Comparison of ENCODE assay signal across 19 mouse cellular contexts in genomic region chr15:96078580-96078979, GRCm38 (mm10).
DNase-seq lines count a peak whose midpoint lies in the region; ATAC-seq and TF ChIP-seq lines count a peak whose summit lies in the region.
"Had no signal": no experiment of that assay in that cellular context is flagged by ENCODE, and none has a peak within 500 bp of the region (broad histone marks: within the 10 kb centered on the region; RNA-seq: fewer than 3 reads in every experiment).

No protein-coding gene starts in this region.

- WGBS in heart, embryonic 10.5 days, result 12% methylated on average over 2 of the region's 2 CpGs
- 17% methylated on average over 2 of the region's 2 CpGs for WGBS in heart, embryonic 14.5 days
- 36% methylated on average over 2 of the region's 2 CpGs for WGBS in lung, embryonic 14.5 days
- WGBS in lung, postnatal 0 days, result 38% methylated on average over 2 of the region's 2 CpGs

- no peak overlapping the region for H3K9ac ChIP-seq in heart, embryonic 14.5 days (ENCODE audit: low read length)
- no peak overlapping the region for H3K9ac ChIP-seq in lung, embryonic 14.5 days
- no peak overlapping the region for H3K9ac ChIP-seq in lung, postnatal 0 days (replicated peaks; ENCODE audit: low read depth)
- H3K9ac ChIP-seq: embryonic facial prominence, embryonic 12.5 days; forebrain, embryonic 15.5 days; hindbrain, embryonic 12.5 days had no signal

- no peaks in the 10 kb centered on the region for H3K36me3 ChIP-seq in heart, embryonic 10.5 days
- no peaks in the 10 kb centered on the region for H3K36me3 ChIP-seq in heart, embryonic 14.5 days (ENCODE audit: control insufficient read depth, insufficient read depth, low read length)
- H3K36me3 ChIP-seq in lung, embryonic 14.5 days (ENCODE audit: insufficient read depth), result no peaks in the 10 kb centered on the region
- no peaks in the 10 kb centered on the region for H3K36me3 ChIP-seq in lung, postnatal 0 days (ENCODE audit: insufficient read depth, low read length)
- H3K36me3 ChIP-seq: embryonic facial prominence, embryonic 12.5 days; forebrain, embryonic 15.5 days; hindbrain, embryonic 12.5 days had no signal

- H3K9me3 ChIP-seq in heart, embryonic 10.5 days, result no peaks in the 10 kb centered on the region
- H3K9me3 ChIP-seq in heart, embryonic 14.5 days (ENCODE audit: control insufficient read depth, low read length), result no peaks in the 10 kb centered on the region
- H3K9me3 ChIP-seq in lung, embryonic 14.5 days (ENCODE audit: low read depth, low read length), result no peaks in the 10 kb centered on the region
- no peaks in the 10 kb centered on the region for H3K9me3 ChIP-seq in lung, postnatal 0 days (ENCODE audit: low read length)
- H3K9me3 ChIP-seq: embryonic facial prominence, embryonic 12.5 days; forebrain, embryonic 15.5 days; hindbrain, embryonic 12.5 days had no signal

- intact Hi-C loops in heart, postnatal 14 days (cut with DNase I), result no loop called here

- no peak for ATAC-seq in heart, embryonic 14.5 days (ENCODE audit: insufficient number of reproducible peaks, insufficient read depth, low FRiP score, low read depth)
- no peak for ATAC-seq in lung, embryonic 14.5 days (ENCODE audit: insufficient read depth)
- ATAC-seq in lung, postnatal 0 days, result peak; percentile 64
- ATAC-seq: forebrain, embryonic 15.5 days; hindbrain, embryonic 16.5 days; inflammation-experienced regulatory T-cells, adult 6 months; intestine, postnatal 0 days had no signal

- H3K4me3 ChIP-seq in heart, embryonic 10.5 days, result no peak overlapping the region
- H3K4me3 ChIP-seq in heart, embryonic 14.5 days (ENCODE audit: control insufficient read depth in 1 of 2, insufficient read depth in 1 of 2, low read depth in 1 of 2, low read length in 2 of 2), result no peak overlapping the region
- no peak overlapping the region for H3K4me3 ChIP-seq in lung, embryonic 14.5 days (ENCODE audit: low read depth, low read length)
- no peak overlapping the region for H3K4me3 ChIP-seq in lung, postnatal 0 days (ENCODE audit: low read depth, low read length)
- H3K4me3 ChIP-seq: embryonic facial prominence, embryonic 12.5 days; forebrain, embryonic 15.5 days; hindbrain, embryonic 12.5 days had no signal

- H3K27ac ChIP-seq in heart, embryonic 10.5 days, result peak overlapping the region; percentile 60; the same call in 1 of the 2 replicates
- H3K27ac ChIP-seq in heart, embryonic 14.5 days (replicated peaks in 1 of 2; ENCODE audit: control insufficient read depth in 1 of 2, insufficient read depth in 1 of 2, low read depth in 2 of 2, low read length in 2 of 2), result peak overlapping the region; percentile 65 to 67; a peak in 3 of 4 replicates
- H3K27ac ChIP-seq in lung, embryonic 14.5 days (ENCODE audit: low read depth), result no peak overlapping the region
- no peak overlapping the region for H3K27ac ChIP-seq in lung, postnatal 0 days (ENCODE audit: low read length)
- H3K27ac ChIP-seq: embryonic facial prominence, embryonic 12.5 days; forebrain, embryonic 15.5 days; hindbrain, embryonic 12.5 days had no signal

- no peak for TF ChIP-seq CTCF in lung, embryonic 14.5 days (IDR thresholded peaks at IDR 0.05; ENCODE audit: low read depth)
- TF ChIP-seq CTCF in lung, postnatal 0 days (IDR thresholded peaks at IDR 0.05), result no peak

- peaks cover 59% of the 10 kb centered on the region for H3K4me1 ChIP-seq in heart, embryonic 10.5 days
- peaks cover 20% of the 10 kb centered on the region in 2 experiments for H3K4me1 ChIP-seq in heart, embryonic 14.5 days (ENCODE audit: control insufficient read depth in 2 of 2, insufficient read depth in 2 of 2, low read length in 2 of 2)
- H3K4me1 ChIP-seq in lung, embryonic 14.5 days (ENCODE audit: insufficient read depth), result 0 out of 2 replicates have a peak, but pooled peaks cover 3% of the 10 kb centered on the region
- no peaks in the 10 kb centered on the region for H3K4me1 ChIP-seq in lung, postnatal 0 days (ENCODE audit: insufficient read depth, low read depth, low read length)
- H3K4me1 ChIP-seq: forebrain, embryonic 15.5 days had no signal

- no peak for TF ChIP-seq EP300 in lung, postnatal 0 days (IDR thresholded peaks at IDR 0.05)

- H3K27me3 ChIP-seq in heart, embryonic 10.5 days (ENCODE audit: insufficient read depth, poor library complexity, severe bottlenecking), result no peaks in the 10 kb centered on the region
- no peaks in the 10 kb centered on the region for H3K27me3 ChIP-seq in heart, embryonic 14.5 days (ENCODE audit: control insufficient read depth, insufficient read depth, low read length)
- H3K27me3 ChIP-seq in lung, embryonic 14.5 days (ENCODE audit: insufficient read depth, low read length), result no peaks in the 10 kb centered on the region
- no peaks in the 10 kb centered on the region for H3K27me3 ChIP-seq in lung, postnatal 0 days (replicated peaks; ENCODE audit: insufficient read depth, low read length)
- H3K27me3 ChIP-seq: embryonic facial prominence, embryonic 12.5 days; forebrain, embryonic 15.5 days; hindbrain, embryonic 12.5 days had no signal

- DNase-seq in heart, embryonic 10.5 days (ENCODE audit: low spot score), result no peak
- DNase-seq in heart, adult 18-20 months, result no peak
- DNase-seq in heart, postnatal 14 days, result no peak
- DNase-seq in lung, embryonic 14.5 days, result peak; percentile 24
- DNase-seq in lung, postnatal 14 days, result no peak
- peak; percentile 16 for DNase-seq in lung, postnatal 0 days (ENCODE audit: low spot score)
- no peak for DNase-seq in layer of hippocampus, postnatal 25 days (ENCODE audit: extremely low spot score in 1 of 2, low spot score in 1 of 2)
- DNase-seq: adrenal gland, postnatal 10 days; cerebellum, adult 11 months; cerebellum, adult 8-10 months; cerebellum, postnatal 25 days; gastrocnemius, postnatal 36 days had no signal

- H3K4me2 ChIP-seq in heart, embryonic 14.5 days (ENCODE audit: low read length), result no peak overlapping the region
- no peak overlapping the region for H3K4me2 ChIP-seq in lung, embryonic 14.5 days
- H3K4me2 ChIP-seq in lung, postnatal 0 days (replicated peaks; ENCODE audit: low read depth, low read length), result no peak overlapping the region
- H3K4me2 ChIP-seq: embryonic facial prominence, embryonic 12.5 days; forebrain, embryonic 15.5 days; hindbrain, embryonic 12.5 days had no signal

Comparison
In these comparisons a context has a peak if more than half of its experiments do, and no peak if none do; other contexts are left out.
1. DNase-seq: peak in lung, embryonic 14.5 days (single experiment) and lung, postnatal 0 days (single experiment); none in heart, embryonic 10.5 days (single experiment), heart, adult 18-20 months (0 of 2), heart, postnatal 14 days (0 of 2), lung, postnatal 14 days (single experiment) and layer of hippocampus, postnatal 25 days (0 of 2).
2. H3K27ac ChIP-seq: peak in heart, embryonic 10.5 days (single experiment) and heart, embryonic 14.5 days (2 of 2); none in lung, embryonic 14.5 days (single experiment) and lung, postnatal 0 days (single experiment).